Comparison of ENCODE assay signal across 11 mouse cellular contexts in the genomic region with DNA sequence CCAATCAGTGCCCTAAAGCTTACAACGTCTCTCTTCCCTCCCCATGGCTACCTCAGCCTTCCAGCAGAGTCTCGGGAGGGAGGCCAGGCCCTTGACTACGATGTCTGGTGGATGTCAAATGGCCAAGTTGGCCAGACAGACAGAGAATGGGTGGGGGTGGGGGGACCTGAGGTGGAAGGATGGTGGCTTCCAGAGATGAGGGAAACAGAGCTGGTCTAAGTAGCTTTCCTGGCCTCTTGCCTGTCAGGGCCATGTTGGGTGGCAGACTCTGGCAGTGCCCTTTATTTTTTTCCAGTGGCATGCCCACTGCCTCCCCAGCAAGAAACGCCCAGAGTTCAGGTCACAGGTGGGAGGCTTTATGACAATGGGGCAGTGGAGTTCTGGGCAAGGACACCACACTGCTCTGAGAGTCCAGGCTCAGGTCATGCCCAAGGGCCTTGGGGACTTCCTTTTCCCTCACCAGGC. TPM values are rescaled to one million over a fixed set of nuclear protein-coding genes. Genes with fewer than 3 reads are reported as not detected.
A peak's percentile ranks its signal among the peaks of the same experiment; 100 is the strongest.
DNase-seq lines count a peak whose midpoint lies in the region; ATAC-seq and TF ChIP-seq lines count a peak whose summit lies in the region.
"Had no signal": no experiment of that assay in that cellular context is flagged by ENCODE, and none has a peak within 500 bp of the region (broad histone marks: within the 10 kb centered on the region; RNA-seq: fewer than 3 reads in every experiment).

No protein-coding gene starts in this region.

- intact Hi-C loops in heart, postnatal 14 days (cut with DNase I): loop anchor here (2.0 kb wide), 1 partner anchor 509 kb away; no protein-coding TSS in a partner anchor

- TF ChIP-seq EP300 in lung, postnatal 0 days (IDR thresholded peaks at IDR 0.05): no peak

- H3K4me1 ChIP-seq in hindbrain, embryonic 15.5 days (replicated peaks): peaks cover 32% of the 10 kb centered on the region
- no peaks in the 10 kb centered on the region for H3K4me1 ChIP-seq in hindbrain, embryonic 11.5 days (replicated peaks; ENCODE audit: control insufficient read depth, insufficient read depth, low read length)
- no peaks in the 10 kb centered on the region for H3K4me1 ChIP-seq in cortical plate, adult 2 months (ENCODE audit: control insufficient read depth, insufficient read depth, low read length)
- no peaks in the 10 kb centered on the region for H3K4me1 ChIP-seq in lung, postnatal 0 days (ENCODE audit: insufficient read depth, low read depth, low read length)

- no peak for TF ChIP-seq POLR2A in cortical plate, adult 2 months (IDR thresholded peaks at IDR 0.05; ENCODE audit: extremely low read depth, insufficient read depth, low read length)

- no peak overlapping the region for H3K27ac ChIP-seq in hindbrain, embryonic 15.5 days (replicated peaks)
- no peak overlapping the region for H3K27ac ChIP-seq in hindbrain, embryonic 11.5 days (ENCODE audit: low read depth, low read length)
- H3K27ac ChIP-seq in cortical plate, adult 2 months (ENCODE audit: insufficient read depth, low read length): no peak overlapping the region
- no peak overlapping the region for H3K27ac ChIP-seq in lung, postnatal 0 days (ENCODE audit: low read length)
- H3K27ac ChIP-seq: liver, embryonic 13.5 days had no signal

- H3K9ac ChIP-seq in hindbrain, embryonic 15.5 days: no peak overlapping the region
- no peak overlapping the region for H3K9ac ChIP-seq in hindbrain, embryonic 11.5 days (ENCODE audit: low read depth, low read length)
- no peak overlapping the region for H3K9ac ChIP-seq in lung, postnatal 0 days (replicated peaks; ENCODE audit: low read depth)
- H3K9ac ChIP-seq: liver, embryonic 13.5 days had no signal

- DNase-seq in hindbrain, embryonic 11.5 days (ENCODE audit: low spot score): no peak
- peak; percentile 67 for DNase-seq in gastrocnemius, postnatal 25 days
- DNase-seq in heart, postnatal 14 days: peak; percentile 48 to 65
- DNase-seq in frontal cortex, postnatal 14 days (ENCODE audit: low spot score in 2 of 2): no peak
- no peak for DNase-seq in lung, postnatal 0 days (ENCODE audit: low spot score)
- DNase-seq: kidney, postnatal 14 days; liver, embryonic 13.5 days had no signal

- peaks cover 11% of the 10 kb centered on the region for H3K27me3 ChIP-seq in hindbrain, embryonic 15.5 days
- H3K27me3 ChIP-seq in hindbrain, embryonic 11.5 days (ENCODE audit: control insufficient read depth, insufficient read depth, low read length): no peaks in the 10 kb centered on the region; the same call in 1 of the 2 replicates
- H3K27me3 ChIP-seq in lung, postnatal 0 days (replicated peaks; ENCODE audit: insufficient read depth, low read length): 0 out of 2 replicates have a peak, but pooled peaks cover 8% of the 10 kb centered on the region

- 57% methylated on average over 4 of the region's 4 CpGs for WGBS in hindbrain, embryonic 15.5 days
- WGBS in hindbrain, embryonic 11.5 days: 73% methylated on average over 4 of the region's 4 CpGs
- 45% methylated on average over 4 of the region's 4 CpGs for WGBS in lung, postnatal 0 days

- 0 out of 2 replicates have a peak overlapping the region, but pooled peaks have one; percentile 11 for H3K4me2 ChIP-seq in hindbrain, embryonic 15.5 days
- no peak overlapping the region for H3K4me2 ChIP-seq in hindbrain, embryonic 11.5 days (replicated peaks; ENCODE audit: low read depth, low read length)
- H3K4me2 ChIP-seq in lung, postnatal 0 days (replicated peaks; ENCODE audit: low read depth, low read length): no peak overlapping the region
- H3K4me2 ChIP-seq: liver, embryonic 13.5 days had no signal

- no peak for TF ChIP-seq CTCF in cortical plate, adult 2 months (IDR thresholded peaks at IDR 0.05; ENCODE audit: extremely low read depth, insufficient read depth, low read length)
- TF ChIP-seq CTCF in lung, postnatal 0 days (IDR thresholded peaks at IDR 0.05): no peak

- no peaks in the 10 kb centered on the region for H3K36me3 ChIP-seq in hindbrain, embryonic 15.5 days
- H3K36me3 ChIP-seq in hindbrain, embryonic 11.5 days (ENCODE audit: control insufficient read depth, insufficient read depth, low read length): no peaks in the 10 kb centered on the region
- H3K36me3 ChIP-seq in lung, postnatal 0 days (ENCODE audit: insufficient read depth, low read length): no peaks in the 10 kb centered on the region
- H3K36me3 ChIP-seq: liver, embryonic 13.5 days had no signal

- no peaks in the 10 kb centered on the region for H3K9me3 ChIP-seq in hindbrain, embryonic 15.5 days
- H3K9me3 ChIP-seq in hindbrain, embryonic 11.5 days (ENCODE audit: control insufficient read depth, low read length): no peaks in the 10 kb centered on the region
- no peaks in the 10 kb centered on the region for H3K9me3 ChIP-seq in lung, postnatal 0 days (ENCODE audit: low read length)
- H3K9me3 ChIP-seq: liver, embryonic 13.5 days had no signal

- no peak for ATAC-seq in hindbrain, embryonic 15.5 days (ENCODE audit: low FRiP score, low read depth)
- no peak for ATAC-seq in hindbrain, embryonic 11.5 days (ENCODE audit: low FRiP score)
- ATAC-seq in lung, postnatal 0 days: no peak
- ATAC-seq: inflammation-experienced regulatory T-cells, adult 6 months had no signal

- no peak overlapping the region for H3K4me3 ChIP-seq in hindbrain, embryonic 15.5 days
- no peak overlapping the region for H3K4me3 ChIP-seq in hindbrain, embryonic 11.5 days (ENCODE audit: low read depth, low read length)
- H3K4me3 ChIP-seq in cortical plate, adult 2 months (ENCODE audit: insufficient read depth, low read length): peak overlapping the region; percentile 58
- no peak overlapping the region for H3K4me3 ChIP-seq in lung, postnatal 0 days (ENCODE audit: low read depth, low read length)
- H3K4me3 ChIP-seq: liver, embryonic 13.5 days had no signal

RNA-seq across cellular contexts. Expression of gene Kcnj11, which starts 3.2 kb away (rescaled TPM):
- polyA plus RNA-seq in hindbrain, embryonic 15.5 days (2015; fragmentation: Nextera tagmentation; extraction: Ambion mirVana): 2.5 and 3.3 TPM in 2 replicates
- 0.25 and 0.49 TPM in 2 replicates for polyA plus RNA-seq in hindbrain, embryonic 11.5 days (2014; fragmentation: Nextera tagmentation; extraction: Ambion mirVana)
- polyA plus RNA-seq in cortical plate, adult 2 months (2012; rRNA removed): 44.6 and 51.0 TPM in 2 replicates
- total RNA-seq in gastrocnemius, postnatal 25 days (2021): 10 to 100 TPM; 74.8 to 77.5 TPM
- 10 to 100 TPM; 82.8 to 85.0 TPM for total RNA-seq in heart, postnatal 14 days (2021)
- polyA plus RNA-seq in lung, postnatal 0 days (2015; fragmentation: Nextera tagmentation; extraction: Ambion mirVana): 0.44 and 0.45 TPM in 2 replicates
- total RNA-seq: megakaryocyte, adult 5-6 weeks had no signal
- polyA plus RNA-seq: inflammation-experienced regulatory T-cells, adult 6 months; liver, embryonic 13.5 days had no signal

Comparison
In these comparisons a context has a peak if more than half of its experiments do, and no peak if none do; other contexts are left out.
1. DNase-seq: peak in gastrocnemius, postnatal 25 days (single experiment) and heart, postnatal 14 days (2 of 2); none in hindbrain, embryonic 11.5 days (single experiment), frontal cortex, postnatal 14 days (0 of 2) and lung, postnatal 0 days (single experiment).
2. RNA of gene Kcnj11, which starts 3.2 kb away (polyA plus RNA-seq): 44.6 to 51.0 TPM in cortical plate, adult 2 months; 2.5 to 3.3 TPM in hindbrain, embryonic 15.5 days, 0.25 to 0.49 TPM in hindbrain, embryonic 11.5 days and 0.44 to 0.45 TPM in lung, postnatal 0 days; every median in the first group is over 10 times any median in the second.